Mouse (Mus musculus) stomach, embryonic 14.5 days (tissue): ENCODE data around the gene Tiam1. TPM values are rescaled to one million over a fixed set of nuclear protein-coding genes. Genes with fewer than 3 reads are reported as not detected.

Source experiments
- ATAC-seq: fragments of 200-750 bp; cut with Nextera tagmentation; 2 replicates; pipeline ENCODE4 v1.8.0; 2017; ENCODE audit warnings: low read depth, moderate TSS enrichment; ENCODE audit not compliant: insufficient number of reproducible peaks, insufficient read depth, low FRiP score
- H3K27ac ChIP-seq: fragments of 300-500 bp; sonication (generic); 2 replicates; pipeline ENCODE4 v1.5.1; 2014; ENCODE audit warnings: mild to moderate bottlenecking, low read length, moderate library complexity, mixed read lengths
- H3K27me3 ChIP-seq: fragments of 300-500 bp; sonication (generic); 2 replicates; pipeline ENCODE4 v1.6.1; 2014; ENCODE audit warnings: low read length, control low read depth, mixed read lengths; ENCODE audit not compliant: control insufficient read depth, insufficient read depth
- H3K36me3 ChIP-seq: fragments of 300-500 bp; sonication (generic); 2 replicates; pipeline ENCODE4 v1.6.1; 2014; ENCODE audit warnings: mild to moderate bottlenecking, control low read depth, low read length, moderate library complexity, mixed read lengths; ENCODE audit not compliant: control insufficient read depth, insufficient read depth
- H3K4me1 ChIP-seq: fragments of 300-500 bp; sonication (generic); 2 replicates; pipeline ENCODE4 v1.6.1; 2014; ENCODE audit warnings: low read length, control low read depth, mixed read lengths; ENCODE audit not compliant: control insufficient read depth, insufficient read depth
- H3K4me2 ChIP-seq: fragments of 300-500 bp; sonication (generic); replicated peaks from 2 replicates; pipeline ENCODE4 v1.6.1; 2014; ENCODE audit warnings: low read depth, low read length, control low read depth
- H3K4me3 ChIP-seq: fragments of 300-500 bp; sonication (generic); 2 replicates; pipeline ENCODE4 v1.5.1; 2014; ENCODE audit warnings: low read depth, low read length, control low read depth
- H3K9ac ChIP-seq: fragments of 300-500 bp; sonication (generic); replicated peaks from 2 replicates; pipeline ENCODE4 v1.6.1; 2014; ENCODE audit warnings: low read depth, mild to moderate bottlenecking, control low read depth, low read length, moderate library complexity, mixed read lengths
- H3K9me3 ChIP-seq: fragments of 300-500 bp; sonication (generic); 2 replicates; pipeline ENCODE4 v1.6.1; 2016; ENCODE audit warnings: low read depth, low read length, control low read depth; ENCODE audit not compliant: control insufficient read depth
- WGBS: fragments of 180-500 bp; shearing (Covaris S2); extraction: QIAGEN DNeasy Blood & Tissue Kit; methylation state at CpG from one replicate; pipeline ENCODE4 v1.1.7; 2014; 5-methylcytosine and 5-hydroxymethylcytosine counted together
- polyA plus RNA-seq: library from polyadenylated mRNA; unstranded; fragments of >200 nt; fragmentation: Nextera tagmentation; extraction: Ambion mirVana; gene quantifications from 2 replicates; pipeline ENCODE4 v1.2.1, GENCODE M21; 2014

The Tiam1 gene
- polyA plus RNA-seq, 1 experiment from 2014 or later: 38.4 TPM

GRCm38 (mm10) chr16:90132331-90132730, 11.2 kb downstream of the Tiam1 start:
- Histone ChIP-seq H3K4me2 (no peak overlapping the region), H3K4me3 (no peak overlapping the region), H3K9me3 (no peaks in the 10 kb centered on the region), H3K27ac (no peak overlapping the region), H3K36me3 (no peaks in the 10 kb centered on the region), H3K27me3 (no peaks in the 10 kb centered on the region), H3K4me1 (no peaks in the 10 kb centered on the region), H3K9ac (no peak overlapping the region)
- no peak for ATAC-seq
- 46% methylated on average over 10 of the region's 10 CpGs for WGBS

- ATAC-seq: no peak
- H3K27me3 ChIP-seq: no peaks in the 10 kb centered on the region
- H3K9ac ChIP-seq: no peak overlapping the region
- H3K36me3 ChIP-seq: no peaks in the 10 kb centered on the region
- H3K4me2 ChIP-seq: no peak overlapping the region
- H3K4me3 ChIP-seq: no peak overlapping the region
- WGBS: 34% methylated on average over 19 of the region's 19 CpGs
- no peaks in the 10 kb centered on the region for H3K9me3 ChIP-seq
- H3K27ac ChIP-seq: no peak overlapping the region
- peaks cover 11% of the 10 kb centered on the region for H3K4me1 ChIP-seq
These were observed 14.6 kb downstream of the Tiam1 start for GRCm38 (mm10) chr16:90128817-90129587.

DNA sequence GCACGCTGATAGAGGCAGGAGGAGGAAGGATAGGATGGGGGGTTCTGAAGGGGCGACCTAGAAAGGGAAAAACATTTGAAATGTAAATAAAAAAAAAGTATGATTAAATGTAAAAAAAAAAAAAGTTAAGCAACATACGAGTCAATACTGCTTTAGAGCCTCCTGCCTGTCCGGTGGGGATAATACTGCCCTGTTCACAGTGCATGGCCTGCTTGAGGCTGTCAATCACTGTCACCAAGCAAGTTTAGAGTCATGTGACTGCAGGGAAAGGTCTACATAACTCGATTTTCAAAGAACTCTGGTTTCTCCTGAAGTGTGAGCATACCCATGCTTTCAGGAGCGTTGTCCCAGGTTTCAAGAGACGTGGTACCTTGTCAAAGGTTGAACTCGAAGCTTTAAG, 15.2 kb downstream of the Tiam1 start:
- Histone ChIP-seq H3K4me1 (peaks cover 11% of the 10 kb centered on the region), H3K36me3 (no peaks in the 10 kb centered on the region), H3K27me3 (no peaks in the 10 kb centered on the region), H3K27ac (no peak overlapping the region), H3K9me3 (no peaks in the 10 kb centered on the region), H3K4me2 (no peak overlapping the region), H3K4me3 (no peak overlapping the region), H3K9ac (no peak overlapping the region)
- 59% methylated on average over 8 of the region's 8 CpGs for WGBS
- ATAC-seq: no peak

- Histone ChIP-seq H3K4me1 (peaks cover 11% of the 10 kb centered on the region), H3K36me3 (no peaks in the 10 kb centered on the region), H3K4me3 (no peak overlapping the region), H3K4me2 (no peak overlapping the region), H3K9ac (no peak overlapping the region), H3K27me3 (no peaks in the 10 kb centered on the region), H3K27ac (no peak overlapping the region), H3K9me3 (no peaks in the 10 kb centered on the region)
- 55% methylated on average over 21 of the region's 21 CpGs for WGBS
- no peak for ATAC-seq
These were observed 18.0 kb downstream of the Tiam1 start for GRCm38 (mm10) chr16:90125318-90126314.

DNA sequence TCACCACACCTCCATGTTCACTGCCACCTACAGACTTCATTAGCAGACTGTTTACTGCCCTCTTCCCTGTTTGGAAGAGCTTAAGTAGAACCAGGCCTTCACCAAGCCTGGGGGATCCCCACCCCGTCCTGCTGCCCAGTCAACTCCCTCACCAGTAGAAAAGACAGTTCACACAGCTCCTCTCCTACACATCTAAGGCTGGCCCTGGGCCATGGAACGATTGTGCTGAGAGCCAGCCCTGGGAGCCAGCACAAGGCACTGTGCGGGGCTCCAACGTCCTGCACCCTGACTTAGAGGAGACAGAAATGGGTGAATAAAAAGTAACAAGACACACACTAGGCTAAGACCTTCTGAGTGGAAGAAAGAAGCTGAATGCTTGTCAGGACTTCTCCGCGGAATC, 20.5 kb downstream of the Tiam1 start:
- WGBS: 80% methylated on average over 6 of the region's 6 CpGs
- no peaks in the 10 kb centered on the region for H3K36me3 ChIP-seq
- H3K4me1 ChIP-seq: peaks cover 11% of the 10 kb centered on the region
- no peak overlapping the region for H3K4me3 ChIP-seq
- ATAC-seq: no peak
- H3K9me3 ChIP-seq: peaks cover 2% of the 10 kb centered on the region; the same call in 1 of the 2 replicates
- H3K27ac ChIP-seq: no peak overlapping the region
- no peak overlapping the region for H3K9ac ChIP-seq
- H3K27me3 ChIP-seq: no peaks in the 10 kb centered on the region
- no peak overlapping the region for H3K4me2 ChIP-seq

- Histone ChIP-seq H3K4me2 (no peak overlapping the region), H3K9me3 (peaks cover 2% of the 10 kb centered on the region; the same call in 1 of the 2 replicates), H3K27ac (no peak overlapping the region), H3K4me3 (no peak overlapping the region), H3K4me1 (peaks cover 11% of the 10 kb centered on the region), H3K36me3 (no peaks in the 10 kb centered on the region), H3K9ac (no peak overlapping the region), H3K27me3 (no peaks in the 10 kb centered on the region)
- WGBS: 83% methylated on average over 9 of the region's 9 CpGs
- ATAC-seq: no peak
These were observed 21.1 kb downstream of the Tiam1 start for GRCm38 (mm10) chr16:90122439-90122838.

GRCm38 (mm10) chr16:90121799-90122198, 21.8 kb downstream of the Tiam1 start:
- Histone ChIP-seq H3K27ac (no peak overlapping the region), H3K4me3 (no peak overlapping the region)
- 91% methylated on average over 13 of the region's 13 CpGs for WGBS

DNA sequence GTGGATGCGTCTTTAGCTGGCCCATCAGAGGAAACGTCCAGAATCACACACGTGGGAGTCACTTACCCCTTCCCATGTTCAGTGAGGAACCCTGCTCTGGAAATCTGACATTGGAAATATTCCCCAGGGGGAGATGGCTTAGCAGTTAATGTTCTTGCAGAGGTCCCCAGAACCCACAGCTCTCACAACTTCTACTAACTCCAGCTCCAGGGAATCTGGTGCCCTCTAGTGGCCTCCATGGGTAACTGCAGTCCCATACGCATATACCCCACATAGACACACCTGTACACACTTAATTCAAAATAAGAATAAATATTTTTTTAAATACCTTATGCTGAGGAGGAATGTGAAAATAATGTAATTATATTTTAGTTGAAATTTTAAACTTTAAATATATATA, 23.6 kb downstream of the Tiam1 start:
- no peak for ATAC-seq
- peaks cover 2% of the 10 kb centered on the region; the same call in 1 of the 2 replicates for H3K9me3 ChIP-seq
- no peak overlapping the region for H3K27ac ChIP-seq
- no peak overlapping the region for H3K4me2 ChIP-seq
- H3K4me1 ChIP-seq: peaks cover 2% of the 10 kb centered on the region
- 96% methylated on average over 4 of the region's 4 CpGs for WGBS
- no peaks in the 10 kb centered on the region for H3K27me3 ChIP-seq
- H3K4me3 ChIP-seq: no peak overlapping the region
- no peaks in the 10 kb centered on the region for H3K36me3 ChIP-seq
- H3K9ac ChIP-seq: no peak overlapping the region

More at GRCm38 (mm10) chr16:90121799-90122198, 21.8 kb downstream of the Tiam1 start:
- Histone ChIP-seq H3K9ac (no peak overlapping the region), H3K4me2 (no peak overlapping the region), H3K4me1 (peaks cover 11% of the 10 kb centered on the region), H3K27me3 (no peaks in the 10 kb centered on the region), H3K9me3 (peaks cover 2% of the 10 kb centered on the region; the same call in 1 of the 2 replicates), H3K36me3 (no peaks in the 10 kb centered on the region)
- no peak for ATAC-seq
